Mouse (Mus musculus) embryonic facial prominence, embryonic 11.5 days (tissue): ENCODE data around the gene Hecw2. TPM values are rescaled to one million over a fixed set of nuclear protein-coding genes. Genes with fewer than 3 reads are reported as not detected.

Experiments
- ATAC-seq: fragments of 200-750 bp; cut with Nextera tagmentation; replicated peaks from 2 replicates; pipeline ENCODE4 v1.8.0; 2017; ENCODE audit warnings: low read depth; ENCODE audit not compliant: insufficient number of reproducible peaks, low FRiP score, low TSS enrichment
- DNase-seq: peaks from one replicate; pipeline ENCODE4 v3.0.0-alpha.2; 2015; ENCODE audit warnings: low spot score
- H3K27ac ChIP-seq: fragments of 300-500 bp; sonication (generic); replicated peaks from 2 replicates; pipeline ENCODE4 v1.5.1; 2014; ENCODE audit warnings: mild to moderate bottlenecking, low read depth, low read length, control low read depth
- H3K27me3 ChIP-seq: fragments of 300-500 bp; sonication (generic); 2 replicates; pipeline ENCODE4 v1.6.1; 2014; ENCODE audit warnings: mild to moderate bottlenecking, low read length, moderate library complexity, mixed read lengths; ENCODE audit not compliant: control insufficient read depth, insufficient read depth
- H3K36me3 ChIP-seq: fragments of 300-500 bp; sonication (generic); replicated peaks from 2 replicates; pipeline ENCODE4 v1.6.1; 2014; ENCODE audit warnings: low read depth, mild to moderate bottlenecking, low read length, moderate library complexity, mixed read lengths; ENCODE audit not compliant: control insufficient read depth, insufficient read depth
- H3K4me1 ChIP-seq: fragments of 300-500 bp; sonication (generic); 2 replicates; pipeline ENCODE4 v1.6.1; 2014; ENCODE audit warnings: low read length, mixed read lengths; ENCODE audit not compliant: control insufficient read depth, insufficient read depth
- H3K4me2 ChIP-seq: fragments of 300-500 bp; sonication (generic); 2 replicates; pipeline ENCODE4 v1.6.1; 2014; ENCODE audit warnings: low read depth, mild to moderate bottlenecking, control low read depth, low read length, moderate library complexity
- H3K4me3 ChIP-seq: fragments of 300-500 bp; sonication (generic); 2 replicates; pipeline ENCODE4 v1.5.1; 2014; ENCODE audit warnings: low read depth, low read length, control low read depth
- H3K9ac ChIP-seq: fragments of 300-500 bp; sonication (generic); replicated peaks from 2 replicates; pipeline ENCODE4 v1.6.1; 2014; ENCODE audit warnings: mild to moderate bottlenecking, control low read depth, low read length
- H3K9me3 ChIP-seq: fragments of 300-500 bp; sonication (generic); replicated peaks from 2 replicates; pipeline ENCODE4 v1.6.1; 2016; ENCODE audit warnings: mild to moderate bottlenecking, low read length, inconsistent platforms, mixed read lengths; ENCODE audit not compliant: control insufficient read depth
- WGBS: fragments of 180-500 bp; shearing (Covaris S2); extraction: QIAGEN DNeasy Blood & Tissue Kit; methylation state at CpG from one replicate; pipeline ENCODE4 v1.1.7; 2014; 5-methylcytosine and 5-hydroxymethylcytosine counted together
- polyA plus RNA-seq: library from polyadenylated mRNA; unstranded; fragments of >200 nt; fragmentation: Nextera tagmentation; extraction: Ambion mirVana; gene quantifications from 2 replicates; pipeline ENCODE4 v1.2.1, GENCODE M21; 2014

Gene Hecw2
- polyA plus RNA-seq, 1 experiment from 2014 or later, result 2.7 TPM

DNA sequence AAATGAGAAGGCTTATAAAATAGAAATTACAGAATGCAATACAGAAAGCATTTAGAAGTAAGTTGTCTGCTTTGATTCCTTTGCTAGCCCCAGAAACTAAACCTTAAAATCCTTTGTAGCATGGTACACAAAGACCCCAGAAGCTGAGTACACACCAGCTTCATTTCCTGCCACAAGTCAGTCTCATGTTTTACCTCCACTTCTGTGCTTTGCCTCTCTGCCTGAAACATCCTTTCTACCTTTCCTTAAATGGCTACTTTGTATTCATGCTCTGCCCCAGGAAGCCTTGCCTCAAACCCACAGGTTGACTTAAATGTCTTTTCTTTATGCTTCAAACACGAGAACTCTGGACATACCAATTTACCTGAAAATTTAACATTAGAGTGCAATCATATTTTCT is 413.7 kb downstream of the Hecw2 start:
- H3K27ac ChIP-seq, result no peak overlapping the region
- H3K4me1 ChIP-seq, result no peaks in the 10 kb centered on the region
- no peak overlapping the region for H3K4me2 ChIP-seq
- DNase-seq (no peak), ATAC-seq (no peak)
- no peaks in the 10 kb centered on the region for H3K9me3 ChIP-seq
- H3K36me3 ChIP-seq, result no peaks in the 10 kb centered on the region
- no peak overlapping the region for H3K9ac ChIP-seq
- no peaks in the 10 kb centered on the region for H3K27me3 ChIP-seq
- no peak overlapping the region for H3K4me3 ChIP-seq
- 69% methylated on average over 1 of the region's 1 CpGs for WGBS

DNA sequence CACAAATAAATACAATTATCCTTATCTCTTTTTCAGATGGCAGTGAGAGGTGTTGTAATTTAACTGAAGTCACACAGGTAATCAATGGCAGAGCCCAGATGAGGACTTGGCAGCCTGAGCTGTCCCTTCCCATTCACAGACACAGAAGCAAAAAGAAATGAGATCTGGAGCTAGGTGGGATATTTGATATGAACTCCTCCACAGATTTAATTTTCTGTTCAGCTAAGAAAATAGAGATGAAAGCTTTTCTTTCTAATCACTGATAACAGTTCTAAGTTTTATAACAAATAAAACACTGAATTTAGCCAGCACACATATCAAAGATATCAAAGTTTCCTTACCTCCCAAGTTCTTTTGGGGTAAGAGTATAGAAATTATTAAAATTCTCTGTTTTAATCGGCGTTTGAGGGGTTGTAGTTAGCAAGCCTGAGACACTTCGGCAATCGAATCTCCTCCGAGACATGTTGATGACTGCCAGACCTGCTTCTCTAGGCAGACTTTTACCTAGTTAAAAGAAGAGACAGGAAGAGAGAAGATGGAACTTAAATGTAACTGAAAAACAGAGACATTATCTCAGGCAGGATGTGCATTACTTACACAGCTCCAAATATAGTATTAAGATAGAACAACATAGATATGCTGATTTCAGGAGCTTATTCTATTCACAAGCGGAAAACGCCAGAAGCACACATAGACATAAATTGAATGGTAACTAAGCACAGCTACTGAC is 418.6 kb downstream of the Hecw2 start:
- Histone ChIP-seq H3K27ac (no peak overlapping the region), H3K4me3 (no peak overlapping the region), H3K9ac (no peak overlapping the region), H3K4me1 (no peaks in the 10 kb centered on the region), H3K36me3 (no peaks in the 10 kb centered on the region), H3K27me3 (no peaks in the 10 kb centered on the region), H3K4me2 (no peak overlapping the region), H3K9me3 (no peaks in the 10 kb centered on the region)
- WGBS, result 82% methylated on average over 7 of the region's 7 CpGs
- no peak for ATAC-seq
- no peak for DNase-seq

DNA sequence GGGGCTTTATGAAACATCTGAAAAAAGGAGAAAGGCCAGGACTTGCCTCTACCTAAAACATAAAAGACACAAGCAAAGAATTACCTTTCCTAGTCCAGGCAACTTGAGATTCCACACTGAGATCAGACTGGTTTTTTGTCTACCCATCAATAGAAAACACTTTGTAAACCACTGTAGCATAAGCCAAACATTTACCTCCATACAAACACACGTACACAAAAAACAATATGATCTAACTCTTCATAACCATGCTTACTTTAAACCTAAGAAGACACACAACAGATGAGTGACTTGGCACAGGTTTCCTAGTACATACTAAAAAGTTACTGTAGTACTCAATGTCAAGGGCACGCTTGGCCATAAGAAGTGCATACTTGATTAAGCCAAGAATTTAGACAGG is 419.4 kb downstream of the Hecw2 start:
- WGBS, result 91% methylated on average over 2 of the region's 2 CpGs
- Histone ChIP-seq H3K4me1 (no peaks in the 10 kb centered on the region), H3K27ac (no peak overlapping the region), H3K27me3 (no peaks in the 10 kb centered on the region), H3K36me3 (no peaks in the 10 kb centered on the region), H3K4me2 (no peak overlapping the region), H3K9ac (no peak overlapping the region), H3K4me3 (no peak overlapping the region), H3K9me3 (no peaks in the 10 kb centered on the region)
- DNase-seq (no peak), ATAC-seq (no peak)

DNA sequence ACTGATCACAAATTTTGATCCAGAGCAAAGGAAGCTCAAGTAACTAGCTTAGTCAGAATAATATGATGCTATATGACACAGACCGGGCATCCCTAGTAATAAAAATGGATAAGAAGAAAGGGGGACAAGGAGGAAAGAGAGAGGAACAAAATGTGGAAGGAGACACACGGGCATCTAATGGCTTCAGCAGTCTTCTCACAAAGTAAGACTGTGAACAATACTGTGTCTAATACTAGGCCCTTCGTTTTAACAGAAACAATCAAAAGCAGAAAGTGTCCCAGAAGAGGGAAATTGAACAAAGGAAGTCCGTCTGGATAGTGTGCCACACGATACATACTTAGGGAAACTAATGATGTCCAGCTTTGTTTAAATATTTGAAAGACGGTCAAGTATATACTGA is 419.9 kb downstream of the Hecw2 start:
- Histone ChIP-seq H3K4me2 (no peak overlapping the region), H3K27me3 (no peaks in the 10 kb centered on the region), H3K9ac (no peak overlapping the region), H3K27ac (no peak overlapping the region), H3K4me3 (no peak overlapping the region), H3K9me3 (no peaks in the 10 kb centered on the region), H3K36me3 (no peaks in the 10 kb centered on the region), H3K4me1 (no peaks in the 10 kb centered on the region)
- DNase-seq, result no peak
- ATAC-seq, result no peak
- 81% methylated on average over 6 of the region's 6 CpGs for WGBS

DNA sequence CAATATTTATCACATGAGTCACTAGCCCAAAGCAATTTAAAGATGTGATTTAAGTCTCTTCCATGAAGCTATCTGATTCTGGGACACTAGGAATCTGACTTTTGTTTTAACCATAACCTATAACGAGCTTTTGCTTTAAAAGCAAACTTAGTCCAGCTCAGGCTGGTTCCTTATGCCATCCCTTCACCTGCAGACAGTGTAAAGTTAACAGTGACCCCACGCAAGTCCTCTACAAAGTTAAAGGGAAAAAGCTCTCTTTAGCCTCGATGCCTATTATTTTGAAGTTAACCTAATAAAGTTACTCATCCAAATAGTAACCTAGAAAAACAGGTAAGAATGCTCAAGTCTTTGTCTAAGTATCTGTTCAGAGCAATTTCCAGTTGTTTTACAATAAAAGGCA is 420.4 kb downstream of the Hecw2 start:
- WGBS, result 87% methylated on average over 3 of the region's 3 CpGs
- no peaks in the 10 kb centered on the region for H3K4me1 ChIP-seq
- no peaks in the 10 kb centered on the region for H3K27me3 ChIP-seq
- ATAC-seq (no peak), DNase-seq (no peak)
- no peak overlapping the region for H3K4me3 ChIP-seq
- no peaks in the 10 kb centered on the region for H3K36me3 ChIP-seq
- no peak overlapping the region for H3K27ac ChIP-seq
- no peak overlapping the region for H3K4me2 ChIP-seq
- no peaks in the 10 kb centered on the region for H3K9me3 ChIP-seq
- no peak overlapping the region for H3K9ac ChIP-seq

DNA sequence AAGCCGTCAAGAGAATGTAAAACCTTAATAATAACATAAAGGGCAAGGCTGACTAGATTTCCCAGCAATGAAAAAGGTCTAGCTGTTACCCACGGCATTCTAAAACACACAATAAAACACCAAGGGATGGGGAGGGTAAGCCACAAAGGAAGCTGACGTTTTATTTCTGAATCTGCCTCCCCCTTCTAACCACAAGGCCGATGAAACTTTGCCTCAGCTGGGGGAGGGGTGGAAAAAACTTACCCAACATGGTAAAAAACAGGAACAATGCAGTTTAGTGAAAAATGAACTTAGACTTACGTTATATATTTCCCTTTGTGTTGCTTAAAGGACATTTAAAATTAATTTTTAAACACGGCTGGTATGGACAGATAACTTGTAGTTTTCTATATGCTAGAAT is 421.0 kb downstream of the Hecw2 start:
- no peaks in the 10 kb centered on the region for H3K27me3 ChIP-seq
- 68% methylated on average over 6 of the region's 6 CpGs for WGBS
- H3K9me3 ChIP-seq, result no peaks in the 10 kb centered on the region

DNA sequence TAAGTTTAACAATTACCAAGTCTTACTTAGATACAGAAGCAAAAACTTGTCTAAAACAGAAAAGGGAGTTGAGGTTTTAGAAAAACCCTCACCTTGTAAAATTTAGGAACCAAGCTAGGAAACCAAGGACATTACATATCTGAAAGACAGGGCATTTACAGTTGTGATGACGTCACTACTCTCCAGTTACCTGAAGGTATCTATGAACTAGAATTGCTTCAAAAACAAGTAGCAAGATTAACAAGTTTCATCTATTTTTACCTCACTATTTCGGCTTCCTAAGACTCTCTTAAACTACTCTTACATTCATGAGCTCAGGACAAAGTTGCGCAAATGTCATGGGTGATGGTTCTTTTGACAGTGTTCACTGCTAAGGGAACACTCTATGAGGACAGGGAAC is 422.0 kb downstream of the Hecw2 start:
- Histone ChIP-seq H3K27me3 (no peaks in the 10 kb centered on the region), H3K9me3 (no peaks in the 10 kb centered on the region), H3K9ac (no peak overlapping the region), H3K27ac (no peak overlapping the region), H3K36me3 (no peaks in the 10 kb centered on the region), H3K4me1 (no peaks in the 10 kb centered on the region), H3K4me3 (no peak overlapping the region), H3K4me2 (no peak overlapping the region)
- DNase-seq, result no peak
- 89% methylated on average over 3 of the region's 3 CpGs for WGBS
- no peak for ATAC-seq

More for the DNA sequence above, 421.0 kb downstream of the Hecw2 start:
- Histone ChIP-seq H3K4me3 (no peak overlapping the region), H3K4me2 (no peak overlapping the region), H3K36me3 (no peaks in the 10 kb centered on the region), H3K4me1 (no peaks in the 10 kb centered on the region), H3K27ac (no peak overlapping the region), H3K9ac (no peak overlapping the region)
- ATAC-seq (no peak), DNase-seq (no peak)

DNA sequence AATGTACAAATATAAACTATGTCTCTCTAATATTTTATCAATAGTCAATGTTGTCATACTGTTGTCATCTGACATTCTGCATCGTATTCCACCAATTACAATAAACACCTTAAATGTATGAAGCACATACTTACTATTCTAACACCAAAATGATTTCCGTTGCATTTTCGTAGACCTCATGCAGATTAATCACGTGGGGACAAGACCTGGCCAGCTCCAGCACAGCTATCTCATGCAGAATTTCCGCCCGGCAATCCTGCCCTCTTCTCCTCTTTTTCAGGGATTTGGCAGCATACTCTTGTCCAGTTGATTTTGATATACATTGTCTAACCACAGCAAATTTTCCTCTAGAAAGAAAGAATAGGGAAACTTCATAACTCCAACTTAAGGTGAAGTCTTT is 423.5 kb downstream of the Hecw2 start:
- DNase-seq, result no peak
- WGBS, result 92% methylated on average over 6 of the region's 6 CpGs
- H3K4me2 ChIP-seq, result no peak overlapping the region

More for the DNA sequence above, 423.5 kb downstream of the Hecw2 start:
- Histone ChIP-seq H3K4me3 (no peak overlapping the region), H3K36me3 (no peaks in the 10 kb centered on the region), H3K9me3 (no peaks in the 10 kb centered on the region), H3K4me1 (no peaks in the 10 kb centered on the region), H3K9ac (no peak overlapping the region), H3K27me3 (no peaks in the 10 kb centered on the region), H3K27ac (no peak overlapping the region)
- no peak for ATAC-seq
